Mouse (Mus musculus): ENCODE measurements around the gene Frrs1.
"Not testable (repeated sequence)": the region's sequence is repeated elsewhere in the genome, so short reads cannot be mapped to it uniquely, and the experiment has no call there.

The Frrs1 gene

DNA sequence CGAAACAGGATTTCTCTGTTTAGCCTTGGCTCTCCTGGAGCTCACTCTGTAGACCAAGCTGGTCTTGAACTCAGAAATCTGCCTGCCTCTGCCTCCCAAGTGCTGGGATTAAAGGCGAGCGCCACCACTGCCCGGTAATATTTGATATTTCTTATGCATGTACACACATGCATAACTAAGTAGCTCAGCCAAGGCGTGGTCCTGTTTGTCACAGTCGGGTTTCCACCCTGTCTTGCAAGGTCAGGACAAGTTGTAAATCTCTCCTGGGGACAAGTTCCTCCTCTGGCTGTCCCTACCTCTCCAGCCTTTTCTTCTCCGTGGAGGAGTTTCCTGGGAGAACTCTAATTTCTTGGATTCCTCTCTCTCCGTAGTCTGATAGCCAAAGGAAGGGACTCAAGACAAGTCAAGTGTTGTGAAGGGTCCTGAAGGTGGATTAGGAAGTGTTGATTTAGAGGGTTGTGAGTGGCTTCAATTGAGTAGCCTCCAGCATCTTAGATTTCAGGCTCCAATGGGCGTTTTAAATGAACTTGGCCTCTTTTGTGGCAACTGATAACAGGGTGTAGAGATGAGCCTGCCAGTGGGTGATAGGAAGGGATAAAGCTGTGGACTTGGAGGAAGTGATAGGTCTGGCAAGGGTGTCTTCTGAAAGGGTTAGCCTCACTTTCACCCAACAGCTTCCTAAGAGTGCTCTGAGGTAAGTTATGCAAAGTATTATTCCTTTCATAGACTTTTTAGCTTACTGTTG, at the start of gene Frrs1:
TSS of gene Frrs1 (plus strand) at position 524 of the 745 bp plus-strand sequence.
- DNase-seq, result no peak

DNA sequence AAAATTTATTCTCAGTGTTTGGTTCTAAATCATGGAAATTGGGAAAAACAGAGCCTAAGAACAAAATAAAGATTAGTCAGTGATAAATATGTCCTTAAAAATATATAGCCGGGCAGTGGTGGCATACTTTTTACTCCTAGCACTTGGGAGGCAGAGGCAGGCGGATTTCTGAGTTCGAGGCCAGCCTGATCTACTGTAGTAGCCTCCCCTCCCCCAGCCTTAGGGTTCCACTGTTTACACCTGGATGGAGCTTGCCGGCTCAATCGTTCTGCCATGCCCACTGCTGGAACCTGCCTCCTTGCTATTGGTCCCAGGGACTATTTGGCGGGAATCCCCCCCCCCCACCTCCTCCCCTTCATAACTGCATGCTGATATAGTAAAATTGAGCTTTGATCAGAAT, 48.9 kb upstream of the Frrs1 start:
- DNase-seq, result not testable (repeated sequence)

DNA sequence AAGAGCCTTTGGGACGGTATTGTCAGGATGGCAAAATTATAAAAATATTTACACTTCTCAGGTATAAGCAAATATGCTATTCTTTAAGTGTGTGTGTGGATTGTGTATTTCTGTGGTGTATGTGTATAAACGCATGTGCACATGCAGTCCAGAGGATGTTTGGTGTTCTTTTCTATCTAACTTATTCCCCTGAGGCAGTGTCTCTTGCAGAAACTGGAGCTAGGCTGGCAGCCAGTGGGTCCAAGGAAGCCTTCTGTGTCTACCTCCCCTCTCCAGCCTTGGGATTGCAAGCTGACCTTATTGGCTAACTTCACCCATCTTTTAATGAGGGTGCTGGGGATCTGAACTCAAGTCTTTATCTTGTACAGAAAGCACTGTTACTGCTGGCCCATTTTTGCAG, 46.3 kb upstream of the Frrs1 start:
- no peak for DNase-seq

DNA sequence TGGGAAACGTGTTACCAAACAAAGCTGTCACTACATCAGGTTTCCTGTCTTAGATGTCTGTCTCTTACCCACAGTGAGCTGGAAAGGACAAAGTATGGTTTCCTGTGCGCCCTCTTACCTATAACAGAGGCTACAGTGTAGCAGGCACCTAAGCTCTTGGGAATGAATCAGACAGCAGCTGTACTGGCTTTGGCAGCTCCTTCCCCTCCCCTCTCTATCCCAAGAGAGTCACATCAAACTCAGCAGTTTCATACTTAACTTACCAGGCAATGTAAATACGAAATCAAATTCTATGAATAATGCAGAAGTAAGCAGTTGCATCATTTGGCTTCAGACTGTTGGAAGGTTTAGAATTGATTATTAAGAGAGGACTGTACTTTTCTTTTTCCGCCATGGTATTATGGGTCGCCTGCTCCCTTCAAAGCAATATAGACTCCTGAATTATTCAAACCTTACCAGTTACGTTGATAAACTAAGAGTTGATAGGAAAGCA, 43.9 kb upstream of the Frrs1 start:
- no peak for DNase-seq

DNA sequence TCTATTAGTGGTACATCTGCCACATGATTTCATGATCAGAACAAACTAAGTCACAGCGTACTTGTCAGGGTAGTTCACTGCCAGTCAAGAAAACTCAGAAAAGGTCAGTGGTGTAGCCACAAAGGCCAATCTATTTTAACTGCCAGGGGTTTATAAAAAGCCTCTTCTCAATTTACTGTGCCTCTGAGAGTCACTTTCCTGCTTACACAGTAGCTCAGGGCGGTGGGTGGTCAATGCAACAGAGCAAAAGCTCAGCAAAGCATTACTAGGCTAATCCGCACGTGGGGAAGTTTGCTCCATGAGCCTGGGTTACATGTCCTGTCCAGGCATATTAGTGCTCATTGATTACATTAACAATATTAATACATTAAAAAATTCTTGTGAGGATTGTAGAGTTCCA, 43.3 kb upstream of the Frrs1 start:
- DNase-seq, result no peak

DNA sequence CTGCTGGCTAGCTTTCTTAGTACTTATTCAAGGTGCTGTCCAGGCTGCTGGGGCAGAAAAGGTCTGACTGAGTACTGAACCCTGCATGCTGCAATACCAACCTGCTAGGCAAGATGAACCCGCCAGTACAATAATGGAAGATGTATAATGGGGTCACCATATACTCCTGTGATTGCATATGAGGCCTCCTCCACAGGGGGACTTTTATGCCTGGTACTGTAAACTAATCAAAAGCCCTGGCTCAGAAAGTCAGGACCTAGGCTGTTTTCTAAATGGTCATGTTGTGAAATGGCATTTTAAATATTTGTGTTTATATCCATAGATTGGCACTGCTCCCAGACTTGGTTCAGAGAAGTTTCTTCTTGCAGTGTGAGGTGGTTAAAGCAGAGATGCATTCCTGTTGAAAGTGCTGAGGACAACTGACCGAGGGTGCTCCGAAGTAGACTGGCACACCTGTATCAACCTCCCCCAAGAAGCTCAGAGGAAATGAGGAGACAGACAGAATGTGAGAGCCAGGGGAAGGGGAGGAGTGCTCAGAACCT, 42.5 kb upstream of the Frrs1 start:
- DNase-seq, result no peak

DNA sequence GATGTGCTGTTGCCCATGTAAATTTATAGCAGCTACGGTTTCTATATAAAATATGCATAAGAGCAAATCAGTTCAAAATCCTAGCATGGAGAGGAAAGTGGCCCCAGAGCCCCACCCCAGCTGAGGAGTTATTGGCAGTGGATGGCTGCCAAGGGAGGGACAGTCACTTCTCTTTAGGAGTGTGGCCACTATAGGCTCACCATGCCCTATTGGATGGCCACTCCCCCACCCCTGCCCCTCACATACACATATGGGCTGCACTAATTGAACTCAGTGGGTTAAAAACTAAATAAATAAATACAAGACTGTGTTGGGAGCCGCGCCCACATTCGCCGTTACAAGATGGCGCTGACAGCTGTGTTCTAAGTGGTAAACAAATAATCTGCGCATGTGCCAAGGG, 42.0 kb upstream of the Frrs1 start:
- no peak for DNase-seq

DNA sequence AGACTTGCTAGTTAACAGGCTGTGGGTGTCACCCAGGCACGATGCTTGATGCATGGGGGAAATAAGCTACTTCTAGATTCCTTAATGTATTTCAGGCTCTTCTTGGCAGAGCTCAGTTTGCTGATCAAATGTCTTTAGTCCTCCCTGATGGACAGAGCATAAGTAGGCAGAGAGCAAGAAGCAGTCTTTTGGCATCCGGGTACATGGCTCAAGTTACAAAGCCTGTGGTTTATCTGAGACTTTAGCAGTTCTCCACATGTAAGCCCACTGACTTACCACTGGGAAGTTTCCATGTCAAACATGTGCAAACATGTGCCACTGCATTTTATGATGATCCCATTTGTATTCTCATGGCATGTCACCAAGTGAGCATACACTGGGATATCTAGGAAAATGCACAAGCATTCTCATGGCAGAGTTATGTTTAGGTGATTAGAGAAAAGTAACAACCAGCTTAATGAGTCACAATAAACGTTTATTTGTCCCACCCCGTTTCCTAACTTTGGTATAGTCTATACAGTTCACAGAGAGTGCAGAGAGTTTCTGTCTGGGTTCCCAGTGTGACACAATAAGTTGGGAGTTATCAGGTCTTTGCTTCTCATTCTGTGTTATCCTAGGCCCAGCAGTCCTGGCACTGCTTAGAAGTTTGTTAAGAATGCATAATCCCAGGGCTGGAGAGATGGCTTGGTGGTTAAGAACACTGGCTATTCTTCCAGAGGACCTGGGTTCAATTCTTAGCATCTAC, 32.6 kb upstream of the Frrs1 start:
- DNase-seq, result no peak

DNA sequence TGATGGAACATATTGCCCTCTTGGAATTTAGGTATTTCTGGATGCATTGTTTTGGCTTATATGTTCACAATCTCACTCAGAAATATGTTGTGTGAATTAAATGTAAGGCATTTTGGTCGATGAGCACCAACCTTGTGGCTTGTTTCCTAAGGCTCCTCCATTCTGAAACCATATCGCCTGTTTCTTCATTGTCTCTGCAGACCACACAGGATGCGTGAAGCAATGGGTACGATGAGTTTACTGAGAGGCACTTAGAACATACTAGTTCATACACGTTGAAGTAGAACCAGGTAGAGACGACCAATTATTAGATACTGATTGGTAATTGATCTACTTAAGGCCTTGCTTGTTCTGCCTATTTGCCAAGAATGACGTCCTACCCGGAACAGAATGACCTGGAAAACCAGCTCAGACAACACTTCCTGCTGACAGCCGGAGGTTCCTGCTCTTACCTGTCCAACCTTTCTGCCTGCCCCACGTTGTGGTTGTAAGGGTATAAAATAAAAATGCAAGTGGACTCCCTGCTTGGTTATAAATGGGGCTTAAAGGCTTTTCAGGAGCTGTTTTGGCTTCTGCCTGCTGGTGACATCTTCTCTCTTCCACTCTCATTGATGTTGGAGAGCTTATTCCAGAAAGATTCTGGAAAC, 29.9 kb upstream of the Frrs1 start:
- DNase-seq, result no peak

DNA sequence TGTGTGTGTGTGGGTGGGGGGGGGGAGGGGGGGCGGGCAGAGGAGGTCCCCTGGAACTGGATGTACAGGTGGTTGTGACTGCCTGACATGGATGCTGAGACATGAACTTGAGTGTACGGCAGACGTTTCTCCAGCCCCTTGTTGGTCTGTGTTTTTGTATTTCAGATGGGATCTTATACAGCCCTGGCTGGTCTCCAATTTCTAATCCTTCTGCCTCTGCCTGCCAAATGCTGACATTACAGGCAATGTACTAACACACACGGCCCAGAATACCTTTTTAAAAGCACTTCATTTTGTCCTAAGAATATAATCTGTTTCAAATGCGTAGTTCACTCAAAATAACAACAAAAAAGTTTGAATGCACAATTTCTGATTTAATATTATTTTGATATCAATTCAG, 27.9 kb upstream of the Frrs1 start:
- no peak for DNase-seq

DNA sequence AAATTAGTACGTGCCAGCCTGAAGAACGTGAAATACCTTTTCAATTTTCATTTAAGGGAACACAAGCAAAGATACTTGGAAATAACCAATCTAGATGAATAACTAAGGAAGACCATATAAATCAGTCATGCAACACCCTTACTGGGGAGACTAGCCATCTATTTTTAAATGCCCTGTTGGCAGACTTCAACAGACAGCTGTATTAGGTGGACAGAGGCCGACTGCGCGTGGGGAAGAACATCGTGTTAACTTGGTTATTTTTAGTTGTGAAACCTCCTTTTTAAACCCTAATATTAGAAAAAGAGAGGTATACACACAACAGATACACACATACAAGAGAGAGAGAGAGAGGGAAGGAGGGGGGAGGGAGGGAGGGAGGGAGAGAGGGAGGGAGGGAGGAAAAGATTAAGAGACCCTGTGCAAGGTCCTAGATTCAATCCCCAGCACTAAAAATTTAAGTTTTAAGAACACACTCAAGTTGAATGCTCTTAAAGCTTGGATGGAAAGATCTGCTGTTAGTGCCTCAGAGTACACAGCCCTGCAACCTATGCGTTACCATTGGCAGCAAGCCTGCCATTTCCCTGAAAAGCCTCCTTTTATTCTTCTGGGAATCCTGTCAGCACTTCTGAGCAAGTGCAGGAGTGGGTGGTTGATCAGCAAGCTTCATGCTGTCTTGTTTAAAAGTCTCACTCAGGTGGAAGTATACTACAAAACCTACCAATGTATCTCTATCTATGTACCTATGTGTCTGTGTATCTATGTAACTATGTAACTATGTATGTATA, 26.5 kb upstream of the Frrs1 start:
- no peak for DNase-seq

DNA sequence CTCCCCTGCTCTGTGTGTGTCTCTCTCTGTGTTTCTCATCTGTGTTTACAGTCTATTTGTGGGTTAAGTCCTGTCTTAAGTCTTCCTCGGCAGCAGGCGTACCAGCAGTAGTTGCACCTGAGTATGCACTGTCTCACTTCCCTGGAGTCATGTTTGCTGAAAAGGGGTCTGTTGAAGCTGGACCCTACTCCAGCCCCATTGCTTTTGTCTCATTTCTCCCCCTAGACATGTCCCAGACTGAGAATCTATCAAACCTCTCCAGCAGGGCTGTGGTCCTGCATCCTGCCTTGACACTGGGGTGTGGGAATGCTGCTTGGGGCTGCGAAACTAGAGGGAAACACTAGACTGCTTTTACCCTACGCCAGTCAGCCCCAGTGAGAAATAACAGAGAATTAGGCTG, 25.8 kb upstream of the Frrs1 start:
- no peak for DNase-seq

DNA sequence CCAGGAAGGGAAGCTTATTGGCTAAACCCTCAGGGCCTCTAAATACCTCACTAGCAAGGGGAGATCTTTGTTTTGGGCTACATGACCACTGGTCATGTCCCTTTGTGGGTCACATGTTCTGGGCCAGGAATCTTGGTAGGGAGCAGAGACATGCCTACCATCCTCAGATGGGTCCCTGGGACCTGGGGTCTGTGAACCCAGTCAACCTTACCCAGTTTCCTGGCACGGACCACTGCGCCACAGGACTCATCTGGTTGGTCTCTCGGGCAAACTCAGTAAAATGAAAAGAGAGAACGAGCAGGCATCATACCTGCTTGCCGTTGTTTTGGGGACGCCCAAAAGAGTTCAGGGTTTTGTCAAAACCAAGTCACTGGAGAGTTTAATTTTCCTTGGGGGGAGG, 25.0 kb upstream of the Frrs1 start:
- DNase-seq, result no peak

DNA sequence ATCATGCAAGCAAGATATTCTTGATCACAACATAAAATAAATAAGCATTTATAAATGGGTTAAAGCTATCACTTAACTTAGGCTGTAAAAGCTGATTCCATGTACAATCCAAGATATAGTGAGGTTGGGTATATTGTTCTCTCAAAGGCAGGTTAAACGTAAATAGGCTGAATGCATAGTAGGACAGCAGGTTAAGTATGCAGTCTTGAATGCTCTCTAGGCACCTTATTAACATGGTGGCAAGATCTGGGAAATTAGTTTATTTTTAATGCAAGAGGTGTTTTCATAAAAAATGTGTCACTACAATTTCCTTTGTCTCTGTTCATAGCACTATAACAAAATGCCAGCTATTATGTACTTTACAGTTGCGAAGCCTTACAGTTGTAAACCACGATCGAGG, 23.9 kb upstream of the Frrs1 start:
- no peak for DNase-seq

DNA sequence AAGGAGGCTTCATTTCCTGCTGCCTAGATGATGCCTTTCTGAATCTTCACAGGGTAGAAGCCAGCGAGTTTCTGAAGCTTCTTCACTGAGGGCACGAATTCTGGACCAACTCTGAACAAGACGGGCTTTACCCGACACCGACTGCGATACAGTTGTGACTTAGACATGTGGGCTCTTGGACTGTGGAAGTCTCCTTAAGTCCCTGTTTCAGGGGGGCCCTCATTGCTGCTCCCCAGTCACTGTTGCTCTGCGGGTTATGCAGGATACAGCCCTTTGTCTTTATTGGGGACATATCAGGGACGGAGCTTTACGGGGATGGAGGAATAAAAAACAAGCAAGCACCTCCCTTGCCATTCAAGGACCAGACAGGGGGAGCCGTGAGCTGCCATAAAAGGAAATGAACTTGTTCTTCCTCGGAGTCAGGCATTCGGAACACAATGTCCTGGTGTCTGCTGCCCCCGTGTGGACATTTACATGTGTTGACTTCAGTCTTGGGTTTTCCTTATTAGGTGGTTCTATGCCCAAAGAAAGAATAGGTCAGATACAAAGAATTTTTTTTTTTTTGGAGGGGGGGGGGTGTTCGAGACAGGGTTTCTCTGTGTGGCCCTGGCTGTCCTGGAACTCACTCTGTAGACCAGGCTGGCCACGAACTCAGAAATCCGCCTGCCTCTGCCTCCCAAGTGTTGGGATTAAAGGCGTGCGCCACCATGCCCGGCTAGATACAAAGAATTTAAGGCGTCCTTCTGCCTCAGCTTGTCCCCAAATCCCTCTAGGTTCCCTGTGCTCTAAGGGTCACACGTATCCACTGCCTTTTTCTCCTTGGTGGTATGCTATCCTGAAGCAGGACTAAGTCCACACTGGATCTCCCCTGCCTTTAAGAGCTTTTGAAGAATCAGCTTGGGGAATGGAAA, 23.2 kb upstream of the Frrs1 start:
- DNase-seq, result peak; percentile 70 to 86

DNA sequence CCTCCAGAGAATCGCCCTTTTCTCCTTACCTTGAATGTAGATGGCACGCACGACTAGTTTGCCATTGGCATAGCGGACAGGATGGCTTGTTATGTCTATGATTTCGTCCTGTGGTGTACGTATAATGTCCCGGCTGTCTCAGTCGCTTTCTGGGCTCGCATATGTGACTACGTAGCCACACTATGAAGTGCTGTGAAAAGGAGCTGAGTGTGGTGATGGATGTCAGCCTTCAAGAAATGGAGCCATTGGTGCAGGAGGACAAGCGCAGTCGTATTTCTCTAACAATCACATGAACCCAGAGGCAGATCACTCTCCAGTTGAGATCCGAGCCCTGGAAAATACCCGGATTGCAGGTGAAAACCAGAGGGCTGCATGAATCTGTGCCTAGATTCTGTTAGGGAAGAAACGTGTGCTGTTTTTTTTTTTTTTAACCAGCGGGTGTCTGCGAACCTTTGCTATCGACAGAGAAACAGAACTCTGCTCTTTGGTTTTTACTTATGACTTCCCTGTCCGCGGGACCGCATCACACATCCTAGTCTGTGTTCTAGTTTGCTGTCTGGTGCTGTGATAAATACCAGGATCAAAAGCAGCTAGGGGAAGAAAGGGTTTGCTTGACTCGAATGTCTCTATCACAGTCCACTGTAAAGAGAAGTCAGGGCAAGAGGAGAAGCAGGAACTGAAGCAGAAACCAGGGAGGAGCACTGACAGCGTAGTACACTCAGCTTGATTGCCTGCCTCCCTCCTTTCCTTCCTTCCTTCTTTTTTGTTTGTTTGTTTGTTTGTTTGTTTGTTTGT, 22.4 kb upstream of the Frrs1 start:
- DNase-seq, result no peak

DNA sequence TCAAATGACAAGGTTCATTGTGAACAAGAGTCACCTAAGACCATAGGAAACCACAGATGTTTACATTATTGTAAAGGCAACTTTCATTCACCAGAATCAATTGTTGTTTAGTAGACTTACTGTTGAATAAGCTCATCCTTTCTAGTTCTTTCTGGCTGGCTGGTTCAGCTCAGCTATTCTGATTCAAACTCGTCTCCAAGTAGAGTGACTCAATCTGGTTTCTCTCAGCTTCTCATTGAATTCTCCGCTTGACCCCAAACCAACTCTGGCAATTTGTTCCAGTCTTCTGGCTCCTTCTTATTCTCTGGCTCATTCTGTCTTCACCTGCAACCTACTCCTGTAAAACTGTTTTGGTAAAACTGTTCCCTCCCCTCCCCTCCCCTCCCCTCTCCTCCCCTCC, 18.0 kb upstream of the Frrs1 start:
- no peak for DNase-seq

DNA sequence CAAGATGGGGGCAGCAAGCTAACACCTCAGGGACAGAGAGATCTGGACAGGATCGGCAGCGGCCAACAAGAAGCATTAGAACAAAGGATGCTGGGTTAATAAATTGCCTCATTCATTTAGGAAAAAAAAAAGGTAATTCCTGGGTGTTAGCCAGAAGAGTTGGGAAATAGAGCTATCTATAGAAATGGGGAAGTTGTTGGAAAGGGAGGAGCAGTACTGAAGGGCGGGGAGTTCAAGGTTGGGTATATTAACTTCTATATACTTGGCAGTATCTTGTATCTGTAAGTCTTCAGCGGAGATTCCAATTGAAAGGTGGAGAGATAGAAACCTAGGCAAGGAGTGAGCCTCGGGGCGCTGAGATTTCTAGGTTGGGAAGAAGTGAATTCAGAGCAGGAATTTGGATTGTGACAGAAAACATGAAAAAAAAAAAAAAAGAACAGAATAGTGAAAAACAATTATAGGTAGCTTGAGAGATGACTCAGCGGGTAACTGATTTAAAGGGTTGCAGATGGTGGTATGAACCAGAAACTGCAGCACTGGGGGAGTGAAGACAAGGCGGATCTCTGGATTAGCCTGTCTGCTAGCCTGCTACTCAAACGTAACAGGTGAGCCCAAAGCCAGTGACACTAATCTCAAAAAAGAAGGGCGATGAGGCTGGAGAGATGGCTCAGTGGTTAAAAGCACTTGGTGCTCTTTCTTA, 14.2 kb upstream of the Frrs1 start:
- no peak for DNase-seq

DNA sequence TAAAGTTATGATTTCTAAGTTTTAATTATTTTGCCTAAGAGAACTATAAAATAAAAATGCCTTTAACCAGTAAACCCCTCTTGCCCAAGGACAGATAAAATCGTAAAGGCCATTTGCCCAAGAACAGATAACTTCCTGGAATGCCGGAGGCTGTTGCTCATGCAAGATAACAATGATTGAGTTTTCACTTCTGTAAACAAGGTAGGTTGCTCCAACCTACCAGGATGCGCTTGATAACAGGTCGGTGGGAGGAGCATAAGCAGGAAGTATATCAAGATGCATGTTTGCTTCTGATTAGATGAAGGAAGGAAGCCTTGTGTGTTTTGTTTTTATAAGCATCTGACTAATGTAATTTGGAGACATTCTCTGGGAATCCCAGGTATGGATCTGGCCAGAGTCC, 13.2 kb upstream of the Frrs1 start:
- DNase-seq, result no peak

DNA sequence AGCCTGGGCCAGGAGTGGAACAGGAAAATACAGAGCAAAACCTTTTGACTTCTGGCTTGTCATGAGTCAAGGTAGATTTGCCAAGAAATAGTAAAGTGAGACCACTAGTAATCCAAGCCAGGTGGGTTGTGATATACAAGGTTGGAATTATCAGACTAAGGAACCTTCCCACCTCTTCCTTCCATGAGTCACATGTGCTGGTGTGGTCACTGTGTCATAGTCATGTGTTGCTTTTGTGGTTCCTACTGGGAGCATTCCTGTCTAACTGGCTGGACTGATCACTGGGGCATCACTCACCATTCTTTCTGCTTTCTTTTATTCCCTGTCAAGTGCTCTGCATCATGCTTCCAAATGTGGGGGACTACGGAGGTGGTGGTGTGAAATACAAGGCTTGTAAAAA, 11.2 kb upstream of the Frrs1 start:
- no peak for DNase-seq
